Mouse (Mus musculus): Measurements from ENCODE around the gene Nr6a1. TPM values are rescaled to one million over a fixed set of nuclear protein-coding genes. Genes with fewer than 3 reads are reported as not detected.

The Nr6a1 gene
- total and polyA plus RNA-seq, 3 experiments: 5.6 to 6.1 (median 5.8) TPM

GRCm38 (mm10) chr2:38706661-38707060, 220.8 kb downstream of the Nr6a1 start:
- in situ Hi-C loops (cut with MboI; ENCODE audit: low pct_ligation_motif_present, low pct_unique_long_range_greater_than_20kb, low sequenced_read_pairs): no loop called here
- Histone ChIP-seq H3K4me3 (replicated peaks in 1 of 3; ENCODE audit: low read depth in 2 of 3, low read length in 2 of 3, poor library complexity in 1 of 3) (no peak overlapping the region), H3K27me3 (replicated peaks) (peaks cover 57% of the 10 kb centered on the region), H3K4me1 (ENCODE audit: control insufficient read depth in 1 of 2, insufficient read depth in 2 of 2) (no peaks in the 10 kb centered on the region), H3K9ac (ENCODE audit: insufficient read depth, low read depth) (no peak overlapping the region), H3K9me3 (replicated peaks; ENCODE audit: low read length) (peaks cover 17% of the 10 kb centered on the region), H3K36me3 (replicated peaks in 1 of 2; ENCODE audit: control insufficient read depth in 1 of 2, insufficient read depth in 1 of 2, low read length in 1 of 2) (no peaks in the 10 kb centered on the region), H3K4me2 (ENCODE audit: insufficient read depth, low read depth, poor library complexity, severe bottlenecking) (no peak overlapping the region), H3K79me2 (replicated peaks; ENCODE audit: control insufficient read depth, extremely low read depth, insufficient read depth, poor library complexity, severe bottlenecking) (no peaks in the 10 kb centered on the region), H3K27ac (ENCODE audit: insufficient read depth, low read depth) (no peak overlapping the region)
- no peak for DNase-seq (ENCODE audit: extremely low read depth)
- dilution Hi-C loops (cut with MboI; ENCODE audit: extremely low pct_ligation_motif_present, extremely low pct_unique_long_range_greater_than_20kb, low sequenced_read_pairs): no loop called here
- TF ChIP-seq CHD2 (IDR thresholded peaks at IDR 0.05; ENCODE audit: low read length): no peak
- no peak for TF ChIP-seq CTCF (conservative IDR thresholded peaks at IDR 0.05 in 1 of 2, IDR thresholded peaks at IDR 0.05 in 1 of 2; ENCODE audit: low read depth in 2 of 2, low read length in 2 of 2)
- TF ChIP-seq KAT2A (IDR thresholded peaks at IDR 0.05; ENCODE audit: insufficient replicate concordance, low read length): no peak

GRCm38 (mm10) chr2:38705036-38705435, 222.5 kb downstream of the Nr6a1 start:
- H3K79me2 ChIP-seq (replicated peaks; ENCODE audit: control insufficient read depth, extremely low read depth, insufficient read depth, poor library complexity, severe bottlenecking): no peaks in the 10 kb centered on the region
- H3K4me1 ChIP-seq (ENCODE audit: control insufficient read depth in 1 of 2, insufficient read depth in 2 of 2): no peaks in the 10 kb centered on the region
- no peak overlapping the region for H3K27ac ChIP-seq (ENCODE audit: insufficient read depth, low read depth)
- no peak overlapping the region for H3K4me2 ChIP-seq (ENCODE audit: insufficient read depth, low read depth, poor library complexity, severe bottlenecking)
- peaks cover 1% of the 10 kb centered on the region for H3K9me3 ChIP-seq (replicated peaks; ENCODE audit: low read length)
- in situ Hi-C loops (cut with MboI; ENCODE audit: low pct_ligation_motif_present, low pct_unique_long_range_greater_than_20kb, low sequenced_read_pairs) (no loop called here), dilution Hi-C loops (cut with MboI; ENCODE audit: extremely low pct_ligation_motif_present, extremely low pct_unique_long_range_greater_than_20kb, low sequenced_read_pairs) (no loop called here)
- DNase-seq (ENCODE audit: extremely low read depth): no peak
- H3K27me3 ChIP-seq (replicated peaks): peaks cover 65% of the 10 kb centered on the region
- no peak for TF ChIP-seq MYC (IDR thresholded peaks at IDR 0.05; ENCODE audit: low read depth, low read length)
- TF ChIP-seq GABPA (IDR thresholded peaks at IDR 0.05; ENCODE audit: insufficient replicate concordance, low read depth, low read length): no peak
- no peak for TF ChIP-seq ETS1 (conservative IDR thresholded peaks at IDR 0.05; ENCODE audit: low read depth, low read length)
- TF ChIP-seq PAX5 (IDR thresholded peaks at IDR 0.05; ENCODE audit: low read length): no peak
- no peak for TF ChIP-seq MEF2A (IDR thresholded peaks at IDR 0.05; ENCODE audit: borderline replicate concordance, low read depth, low read length)
- no peak for TF ChIP-seq MAZ (IDR thresholded peaks at IDR 0.05; ENCODE audit: low read depth, low read length)
- TF ChIP-seq ZC3H11A (IDR thresholded peaks at IDR 0.05; ENCODE audit: low read depth, low read length): no peak
- no peak for TF ChIP-seq MAX (IDR thresholded peaks at IDR 0.05; ENCODE audit: low read length)
- no peak for TF ChIP-seq UBTF (IDR thresholded peaks at IDR 0.05; ENCODE audit: low read depth, low read length)
- TF ChIP-seq JUN (IDR thresholded peaks at IDR 0.05; ENCODE audit: insufficient read depth, low read depth, low read length): no peak
- no peak for TF ChIP-seq IRF4 (IDR thresholded peaks at IDR 0.05; ENCODE audit: low read depth, low read length)
- TF ChIP-seq USF1 (IDR thresholded peaks at IDR 0.05; ENCODE audit: low read depth, low read length): no peak
- TF ChIP-seq RAD21 (IDR thresholded peaks at IDR 0.05; ENCODE audit: low read depth, low read length): no peak
- no peak for TF ChIP-seq MXI1 (IDR thresholded peaks at IDR 0.05; ENCODE audit: low read depth, low read length)
- no peaks in the 10 kb centered on the region for H3K36me3 ChIP-seq (replicated peaks in 1 of 2; ENCODE audit: control insufficient read depth in 1 of 2, insufficient read depth in 1 of 2, low read length in 1 of 2)
- H3K9ac ChIP-seq (ENCODE audit: insufficient read depth, low read depth): no peak overlapping the region
- no peak overlapping the region for H3K4me3 ChIP-seq (replicated peaks in 1 of 3; ENCODE audit: low read depth in 2 of 3, low read length in 2 of 3, poor library complexity in 1 of 3)
